Mouse (Mus musculus): ENCODE data around the gene Syne1. TPM values are rescaled to one million over a fixed set of nuclear protein-coding genes. Genes with fewer than 3 reads are reported as not detected.

Gene Syne1
- polyA plus RNA-seq, 1 experiment from 2014 or later, result 5.6 TPM

DNA sequence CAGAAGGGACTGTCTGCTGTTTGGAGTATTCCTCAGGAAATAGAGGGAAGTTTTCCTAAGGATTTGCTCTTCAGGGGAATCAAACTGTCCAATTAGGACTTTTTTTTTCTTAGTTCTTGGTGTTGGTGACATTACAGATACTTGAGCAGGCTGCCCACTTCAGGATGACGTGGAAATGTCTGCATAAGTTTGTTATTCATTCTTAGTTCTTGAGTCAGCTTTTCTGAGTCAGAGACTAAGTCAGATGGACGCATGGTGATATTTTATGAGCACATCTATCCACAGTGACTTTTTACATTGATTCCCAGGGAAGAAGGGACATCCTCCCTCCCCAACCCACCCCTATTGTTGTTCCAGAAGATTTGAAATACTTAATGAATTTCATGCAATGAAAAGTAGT is 567.4 kb downstream of the Syne1 start:
- Histone ChIP-seq H3K27ac (no peak overlapping the region), H3K4me1 (no peaks in the 10 kb centered on the region), H3K27me3 (no peaks in the 10 kb centered on the region), H3K36me3 (no peaks in the 10 kb centered on the region), H3K9me3 (replicated peaks) (no peaks in the 10 kb centered on the region), H3K4me2 (no peak overlapping the region), H3K4me3 (replicated peaks) (no peak overlapping the region), H3K9ac (no peak overlapping the region)
- WGBS, result 75% methylated on average over 2 of the region's 2 CpGs
- no peak for ATAC-seq (replicated peaks; ENCODE audit: low FRiP score)

DNA sequence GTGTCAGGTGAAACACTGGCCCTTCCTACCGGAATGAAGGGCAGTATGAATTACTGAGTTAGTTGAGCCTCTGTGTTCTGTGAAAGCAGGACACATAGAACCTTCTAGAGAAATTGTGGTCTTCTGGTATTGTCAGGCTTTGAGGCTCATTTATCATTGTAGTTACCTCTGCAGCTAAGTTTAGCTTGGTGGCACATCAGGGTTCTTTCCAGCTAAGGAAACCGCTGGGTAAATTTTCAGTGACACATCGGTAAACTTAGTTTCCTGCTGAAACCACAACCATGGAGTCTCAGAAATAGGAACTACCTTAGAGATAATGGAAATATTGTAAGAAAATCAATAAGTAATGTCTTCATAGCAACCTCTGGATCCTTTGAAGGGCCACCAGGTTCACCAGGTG is 573.9 kb downstream of the Syne1 start:
- no peak overlapping the region for H3K4me3 ChIP-seq (replicated peaks)
- ATAC-seq (replicated peaks; ENCODE audit: low FRiP score), result no peak
- H3K27ac ChIP-seq, result no peak overlapping the region
- peaks cover 3% of the 10 kb centered on the region; the same call in 1 of the 2 replicates for H3K4me1 ChIP-seq
- H3K9me3 ChIP-seq (replicated peaks), result no peaks in the 10 kb centered on the region
- no peak overlapping the region for H3K4me2 ChIP-seq
- WGBS, result 93% methylated on average over 3 of the region's 3 CpGs
- no peaks in the 10 kb centered on the region for H3K36me3 ChIP-seq
- no peaks in the 10 kb centered on the region for H3K27me3 ChIP-seq
- H3K9ac ChIP-seq, result no peak overlapping the region

GRCm38 (mm10) chr10:4976557-4976956 is 574.7 kb downstream of the Syne1 start:
- no peak overlapping the region for H3K4me2 ChIP-seq
- H3K4me1 ChIP-seq, result peaks cover 3% of the 10 kb centered on the region; the same call in 1 of the 2 replicates
- H3K9ac ChIP-seq, result no peak overlapping the region
- no peaks in the 10 kb centered on the region for H3K27me3 ChIP-seq
- H3K27ac ChIP-seq, result no peak overlapping the region
- no peaks in the 10 kb centered on the region for H3K36me3 ChIP-seq
- no peaks in the 10 kb centered on the region for H3K9me3 ChIP-seq (replicated peaks)
- H3K4me3 ChIP-seq (replicated peaks), result no peak overlapping the region
- 93% methylated on average over 2 of the region's 2 CpGs for WGBS
- ATAC-seq (replicated peaks; ENCODE audit: low FRiP score), result no peak

DNA sequence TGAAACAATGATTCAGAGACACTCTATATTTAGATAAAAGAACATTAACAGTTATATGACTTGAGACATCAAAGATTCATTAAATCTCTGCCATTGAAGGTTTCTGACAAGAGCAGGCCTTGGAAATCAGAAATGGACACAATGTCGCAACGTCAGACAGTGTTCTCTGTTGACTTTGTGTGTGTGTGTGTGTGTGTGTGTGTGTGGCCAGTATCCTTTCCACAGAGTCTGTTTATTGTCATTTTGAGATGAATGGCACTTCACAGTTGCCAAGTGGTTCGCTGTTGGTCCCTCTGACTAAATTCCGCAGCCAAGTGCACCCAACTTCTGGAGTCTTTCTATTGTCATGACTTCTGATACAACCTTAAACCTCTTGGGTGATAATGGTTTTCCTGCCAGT is 577.0 kb downstream of the Syne1 start:
- H3K36me3 ChIP-seq, result no peaks in the 10 kb centered on the region
- H3K4me2 ChIP-seq, result no peak overlapping the region
- H3K27me3 ChIP-seq, result no peaks in the 10 kb centered on the region
- no peak overlapping the region for H3K27ac ChIP-seq
- no peak for ATAC-seq (replicated peaks; ENCODE audit: low FRiP score)
- peaks cover 3% of the 10 kb centered on the region; the same call in 1 of the 2 replicates for H3K4me1 ChIP-seq
- H3K9me3 ChIP-seq (replicated peaks), result no peaks in the 10 kb centered on the region
- 85% methylated on average over 4 of the region's 4 CpGs for WGBS
- no peak overlapping the region for H3K9ac ChIP-seq
- no peak overlapping the region for H3K4me3 ChIP-seq (replicated peaks)

DNA sequence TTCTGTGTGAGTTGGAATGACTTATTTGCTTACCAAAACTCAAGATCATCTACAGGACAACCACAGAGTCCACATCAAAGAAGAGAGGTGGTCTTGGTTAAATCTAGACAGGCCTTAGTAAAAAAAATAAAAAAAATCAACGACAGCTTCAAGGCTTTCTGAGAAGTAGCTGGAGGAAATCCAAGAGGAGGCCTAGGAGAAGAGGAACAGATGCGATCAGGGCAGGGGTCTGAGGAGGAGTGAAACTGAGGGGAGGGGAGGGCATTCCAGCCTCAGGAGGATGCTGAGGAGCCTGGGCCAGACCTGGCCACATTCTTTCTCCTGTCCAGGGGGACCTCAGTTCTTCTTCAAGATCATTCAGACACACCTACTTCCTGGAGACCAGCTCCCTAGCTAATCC is 579.3 kb downstream of the Syne1 start:
- Histone ChIP-seq H3K27ac (no peak overlapping the region), H3K4me2 (no peak overlapping the region), H3K27me3 (no peaks in the 10 kb centered on the region), H3K9ac (no peak overlapping the region), H3K36me3 (no peaks in the 10 kb centered on the region), H3K4me1 (peaks cover 3% of the 10 kb centered on the region; the same call in 1 of the 2 replicates), H3K9me3 (replicated peaks) (no peaks in the 10 kb centered on the region), H3K4me3 (replicated peaks) (no peak overlapping the region)
- no peak for ATAC-seq (replicated peaks; ENCODE audit: low FRiP score)
- WGBS, result 19% methylated on average over 2 of the region's 2 CpGs

DNA sequence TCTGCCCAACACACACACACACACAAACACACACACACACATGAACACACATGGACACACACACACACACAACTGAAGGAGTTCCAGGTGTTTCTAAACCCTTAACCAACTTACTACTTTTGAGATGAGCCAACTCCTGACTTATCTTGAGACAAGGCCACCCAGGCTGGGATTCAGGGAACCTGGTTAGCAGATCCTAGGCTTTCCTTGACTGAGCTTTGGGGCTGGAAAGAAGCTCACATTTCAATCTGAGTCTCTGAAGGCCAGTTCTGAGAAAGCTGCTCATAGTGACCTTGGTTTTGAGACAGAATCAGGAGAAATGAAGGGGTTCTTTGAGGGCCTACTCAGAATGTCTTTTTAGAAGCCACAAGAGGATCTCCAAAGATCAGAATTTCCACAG is 579.7 kb downstream of the Syne1 start:
- H3K9ac ChIP-seq, result no peak overlapping the region
- no peak overlapping the region for H3K4me2 ChIP-seq
- H3K4me3 ChIP-seq (replicated peaks), result no peak overlapping the region
- H3K27ac ChIP-seq, result no peak overlapping the region
- H3K27me3 ChIP-seq, result no peaks in the 10 kb centered on the region
- H3K4me1 ChIP-seq, result peaks cover 3% of the 10 kb centered on the region; the same call in 1 of the 2 replicates
- no peak for ATAC-seq (replicated peaks; ENCODE audit: low FRiP score)
- H3K9me3 ChIP-seq (replicated peaks), result no peaks in the 10 kb centered on the region
- H3K36me3 ChIP-seq, result no peaks in the 10 kb centered on the region

DNA sequence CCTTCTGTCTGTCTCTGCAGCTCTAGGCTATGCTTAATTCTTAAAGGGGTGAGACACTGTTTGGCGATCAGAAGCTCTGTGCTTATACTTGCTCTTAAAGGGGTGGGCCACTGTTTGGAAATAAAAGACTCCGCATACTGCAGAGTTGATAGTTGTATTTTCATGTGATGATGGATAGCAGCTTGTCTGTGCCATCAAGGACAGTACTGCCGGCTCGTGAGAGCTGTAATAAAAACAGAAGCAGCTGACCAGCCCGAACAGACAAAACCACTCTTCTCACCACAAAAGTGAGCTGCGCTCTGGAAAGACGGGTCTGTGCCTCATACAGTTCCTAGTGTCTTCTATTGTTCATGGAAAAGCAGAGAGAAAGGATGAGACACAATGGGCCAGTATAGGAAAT is 580.1 kb downstream of the Syne1 start:
- Histone ChIP-seq H3K36me3 (no peaks in the 10 kb centered on the region), H3K9ac (no peak overlapping the region), H3K4me3 (replicated peaks) (no peak overlapping the region), H3K4me2 (no peak overlapping the region), H3K27me3 (no peaks in the 10 kb centered on the region), H3K4me1 (peaks cover 3% of the 10 kb centered on the region; the same call in 1 of the 2 replicates), H3K27ac (no peak overlapping the region), H3K9me3 (replicated peaks) (no peaks in the 10 kb centered on the region)
- no peak for ATAC-seq (replicated peaks; ENCODE audit: low FRiP score)
- 59% methylated on average over 7 of the region's 7 CpGs for WGBS

Other genes starting within 250 kb of the Syne1 start
- 9.0 and 10.7 TPM in 2 replicates for gene Myct1, start 42.3 kb upstream of the Syne1 start, polyA plus RNA-seq (2015; fragmentation: Nextera tagmentation; extraction: Ambion mirVana)
- 2.6 and 3.5 TPM in 2 replicates for gene Vip, start 87.7 kb upstream of the Syne1 start, polyA plus RNA-seq (2015; fragmentation: Nextera tagmentation; extraction: Ambion mirVana)